Mouse (Mus musculus) CH12.LX (cell line): Measurements from ENCODE around the gene Gldn. TPM values are rescaled to one million over a fixed set of nuclear protein-coding genes. Genes with fewer than 3 reads are reported as not detected.

Experiments
- DNase-seq: peaks from one replicate; pipeline ENCODE4 v3.0.0-alpha.2; 2013; ENCODE audit errors: extremely low read depth
- H3K27ac ChIP-seq: 2 replicates; pipeline ENCODE4 v1.5.1; 2012; ENCODE audit warnings: low read depth, mild to moderate bottlenecking, control low read depth, moderate library complexity; ENCODE audit not compliant: insufficient read depth
- H3K27me3 ChIP-seq: replicated peaks from 2 replicates; pipeline ENCODE3; 2012; ENCODE audit warnings: inconsistent platforms
- H3K36me3 ChIP-seq, 2 experiments: replicated peaks in 1 of 2; 2 replicates each; pipeline versions ENCODE3 to v1.6.1; 2012; ENCODE audit warnings: inconsistent platforms in 1 of 2, low read length in 1 of 2, mild to moderate bottlenecking in 1 of 2, mixed read lengths in 1 of 2, moderate library complexity in 1 of 2; ENCODE audit not compliant: control insufficient read depth in 1 of 2, insufficient read depth in 1 of 2
- H3K4me1 ChIP-seq, 2 experiments: 2 replicates each; pipeline ENCODE4 v1.6.1; 2012; ENCODE audit warnings: inconsistent platforms in 1 of 2, moderate library complexity in 1 of 2; ENCODE audit not compliant: insufficient read depth in 2 of 2, control insufficient read depth in 1 of 2
- H3K4me2 ChIP-seq: 2 replicates; pipeline ENCODE4 v1.6.1; 2012; ENCODE audit warnings: low read depth, mild to moderate bottlenecking, control low read depth; ENCODE audit not compliant: poor library complexity, insufficient read depth, severe bottlenecking
- H3K4me3 ChIP-seq, 3 experiments: fragments of 150-350 bp in 1 of 3; sonication (generic) in 1 of 3; replicated peaks in 1 of 3; 2 replicates each; pipeline versions ENCODE3 to v1.5.1; 2011 to 2012; ENCODE audit warnings: low read depth in 2 of 3, low read length in 2 of 3, mild to moderate bottlenecking in 2 of 3, moderate library complexity in 2 of 3, control low read depth in 1 of 3, improper control_type of control experiment in 1 of 3, inconsistent platforms in 1 of 3, mixed read lengths in 1 of 3; ENCODE audit not compliant: poor library complexity in 1 of 3
- H3K79me2 ChIP-seq: replicated peaks from 2 replicates; pipeline ENCODE4 v1.6.1; 2012; ENCODE audit warnings: mild to moderate bottlenecking, moderate library complexity; ENCODE audit not compliant: control insufficient read depth, poor library complexity, insufficient read depth, severe bottlenecking; ENCODE audit errors: extremely low read depth
- H3K9ac ChIP-seq: 2 replicates; pipeline ENCODE4 v1.6.1; 2012; ENCODE audit warnings: low read depth, mild to moderate bottlenecking, control low read depth, moderate library complexity; ENCODE audit not compliant: insufficient read depth
- H3K9me3 ChIP-seq: replicated peaks from 2 replicates; pipeline ENCODE3; 2012; ENCODE audit warnings: low read length, inconsistent platforms, mixed read lengths
- BHLHE40 ChIP-seq: IDR thresholded peaks from 2 replicates; pipeline ENCODE4 v1.6.1; 2011; ENCODE audit warnings: mild to moderate bottlenecking, low read depth, low read length, improper control_type of control experiment
- CHD1 ChIP-seq: IDR thresholded peaks from 2 replicates; pipeline ENCODE4 v1.6.1; 2012; ENCODE audit warnings: low read depth, low read length, improper control_type of control experiment, inconsistent platforms
- CHD2 ChIP-seq: IDR thresholded peaks from 2 replicates; pipeline ENCODE4 v1.6.1; 2011; ENCODE audit warnings: low read length, improper control_type of control experiment
- ETS1 ChIP-seq: conservative IDR thresholded peaks from 2 replicates; pipeline ENCODE4 v1.6.1; 2012; ENCODE audit warnings: low read depth, mild to moderate bottlenecking, inconsistent platforms, low read length, improper control_type of control experiment, moderate library complexity
- GABPA ChIP-seq: IDR thresholded peaks from 2 replicates; pipeline ENCODE4 v1.6.1; 2012; ENCODE audit warnings: low read depth, low read length, improper control_type of control experiment, inconsistent platforms; ENCODE audit not compliant: insufficient replicate concordance
- IRF4 ChIP-seq: IDR thresholded peaks from 2 replicates; pipeline ENCODE4 v1.6.1; 2014; ENCODE audit warnings: low read depth, mild to moderate bottlenecking, inconsistent platforms, low read length, improper control_type of control experiment
- JUN ChIP-seq: IDR thresholded peaks from 2 replicates; pipeline ENCODE4 v1.6.1; 2011; ENCODE audit warnings: low read depth, mild to moderate bottlenecking, low read length, improper control_type of control experiment, moderate library complexity; ENCODE audit not compliant: insufficient read depth
- JUND ChIP-seq: conservative IDR thresholded peaks from 2 replicates; pipeline ENCODE4 v1.6.1; 2011; ENCODE audit warnings: low read depth, low read length, improper control_type of control experiment
- MAFK ChIP-seq: IDR thresholded peaks from 2 replicates; pipeline ENCODE4 v1.6.1; 2011; ENCODE audit warnings: low read length, improper control_type of control experiment; ENCODE audit not compliant: insufficient replicate concordance
- MAX ChIP-seq: IDR thresholded peaks from 2 replicates; pipeline ENCODE4 v1.6.1; 2011; ENCODE audit warnings: low read length, improper control_type of control experiment
- MXI1 ChIP-seq: IDR thresholded peaks from 2 replicates; pipeline ENCODE4 v1.6.1; 2011; ENCODE audit warnings: mild to moderate bottlenecking, low read depth, low read length, improper control_type of control experiment
- NELFE ChIP-seq: IDR thresholded peaks from 2 replicates; pipeline ENCODE4 v1.6.1; 2011; ENCODE audit warnings: low read depth, low read length, improper control_type of control experiment
- POLR2A ChIP-seq: IDR thresholded peaks from 2 replicates; pipeline ENCODE4 v1.6.1; 2011; ENCODE audit warnings: low read depth, mild to moderate bottlenecking, improper control_type of control experiment, low read length
- POLR2AphosphoS2 ChIP-seq: IDR thresholded peaks from 2 replicates; pipeline ENCODE4 v1.6.1; 2011; ENCODE audit warnings: low read depth, low read length, improper control_type of control experiment
- RAD21 ChIP-seq: IDR thresholded peaks from 2 replicates; pipeline ENCODE4 v1.6.1; 2011; ENCODE audit warnings: low read depth, mild to moderate bottlenecking, low read length, improper control_type of control experiment, moderate library complexity
- RCOR1 ChIP-seq: conservative IDR thresholded peaks from 2 replicates; pipeline ENCODE4 v1.6.1; 2012; ENCODE audit warnings: low read depth, mild to moderate bottlenecking, inconsistent platforms, low read length, improper control_type of control experiment
- SMC3 ChIP-seq: IDR thresholded peaks from 2 replicates; pipeline ENCODE4 v1.6.1; 2011; ENCODE audit warnings: low read depth, low read length, improper control_type of control experiment
- TBP ChIP-seq: conservative IDR thresholded peaks from 2 replicates; pipeline ENCODE4 v1.6.1; 2011; ENCODE audit warnings: low read depth, low read length, improper control_type of control experiment
- UBTF ChIP-seq: IDR thresholded peaks from 2 replicates; pipeline ENCODE4 v1.6.1; 2012; ENCODE audit warnings: low read depth, mild to moderate bottlenecking, inconsistent platforms, low read length, improper control_type of control experiment, moderate library complexity
- USF1 ChIP-seq: IDR thresholded peaks from 2 replicates; pipeline ENCODE4 v1.6.1; 2014; ENCODE audit warnings: low read depth, mild to moderate bottlenecking, inconsistent platforms, low read length, improper control_type of control experiment
- USF2 ChIP-seq: conservative IDR thresholded peaks from 2 replicates; pipeline ENCODE4 v1.6.1; 2011; ENCODE audit warnings: low read depth, low read length, improper control_type of control experiment
- ZC3H11A ChIP-seq: IDR thresholded peaks from 2 replicates; pipeline ENCODE4 v1.6.1; 2012; ENCODE audit warnings: low read depth, mild to moderate bottlenecking, inconsistent platforms, low read length, improper control_type of control experiment
- ZMIZ1 ChIP-seq: IDR thresholded peaks from 2 replicates; pipeline ENCODE4 v1.6.1; 2012; ENCODE audit warnings: low read depth, mild to moderate bottlenecking, inconsistent platforms, low read length, improper control_type of control experiment
- ZNF384 ChIP-seq: IDR thresholded peaks from 2 replicates; pipeline ENCODE4 v1.6.1; 2012; ENCODE audit warnings: low read depth, low read length, improper control_type of control experiment, inconsistent platforms
- dilution Hi-C: fragments of 300-500 bp; cut with MboI; formaldehyde crosslinking; loops from 2 replicates; pipeline ENCODE4 v1.14.3; 2020; ENCODE audit warnings: low sequenced_read_pairs; ENCODE audit not compliant: extremely low pct_unique_long_range_greater_than_20kb, extremely low pct_ligation_motif_present
- in situ Hi-C: fragments of 300-500 bp; cut with MboI; formaldehyde crosslinking; loops from 3 replicates; pipeline ENCODE4 v1.14.3; 2019; ENCODE audit warnings: low sequenced_read_pairs, low pct_ligation_motif_present, low pct_unique_long_range_greater_than_20kb, mixed read lengths
- polyA plus RNA-seq: library from polyadenylated mRNA; unstranded; fragments of >175 nt; gene quantifications from 2 replicates; pipeline ENCODE4 v1.2.1, GENCODE M21; 2012; ENCODE audit warnings: low read depth; ENCODE audit not compliant: insufficient read length
- total RNA-seq, 2 experiments: library from RNA; depleted of rRNA; stranded (reverse); fragments of 300-350 nt in 1 of 2; fragments of >200 nt in 1 of 2; gene quantifications; 2 replicates each; pipeline ENCODE4 v1.2.3; 2012 to 2014

Gldn gene
- total RNA-seq (2012; rRNA removed) (not detected in 2 replicates), total RNA-seq (2014; rRNA removed) (not detected in 2 replicates), polyA plus RNA-seq (not detected in 2 replicates)

DNA sequence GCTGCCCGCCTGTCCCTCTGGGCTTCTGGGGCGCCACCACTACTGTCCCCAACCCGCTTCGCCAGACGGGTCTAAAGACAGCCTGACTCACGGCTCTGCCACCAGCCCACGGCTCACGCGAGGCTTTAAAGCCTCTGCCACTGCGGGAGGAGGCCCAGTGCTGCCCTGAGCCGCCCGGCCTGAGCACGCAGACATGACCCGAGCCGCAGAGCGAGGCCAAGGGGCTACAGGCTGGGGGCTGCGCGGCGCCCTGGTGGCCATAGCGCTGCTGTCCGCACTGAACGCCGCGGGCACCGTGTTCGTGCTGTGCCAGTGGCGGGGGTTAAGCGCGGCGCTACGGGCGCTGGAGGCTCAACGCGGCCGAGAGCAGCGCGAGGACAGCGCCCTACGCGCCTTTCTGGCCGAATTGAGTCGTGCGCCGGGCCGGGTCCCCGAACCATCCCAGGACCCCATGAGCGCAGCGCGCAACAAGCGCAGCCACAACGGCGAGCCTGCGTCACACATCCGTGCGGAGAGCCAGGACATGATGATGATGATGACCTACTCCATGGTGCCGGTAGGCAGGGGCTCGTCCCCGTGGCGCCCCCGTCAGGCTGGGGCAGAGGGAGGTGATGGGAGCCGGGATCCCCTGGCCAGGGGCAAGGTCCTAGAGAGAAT lies at the start of gene Gldn:
Gene Gldn (plus strand): TSS at position 156 of the 657 bp plus-strand sequence.
- TF ChIP-seq TBP (no peak), POLR2A (no peak), USF1 (no peak), JUND (no peak), ETS1 (no peak), ZMIZ1 (no peak), USF2 (no peak), BHLHE40 (no peak), UBTF (no peak), MAFK (no peak), GABPA (no peak), ZC3H11A (no peak), CHD2 (no peak), JUN (no peak)
- no peaks in the 10 kb centered on the region for H3K36me3 ChIP-seq
- H3K4me3 ChIP-seq = no peak within 1 kb of the TSS
- in situ Hi-C loops = no loop called here
- no peak within 1 kb of the TSS for H3K4me2 ChIP-seq
- H3K4me1 ChIP-seq = no peaks in the 10 kb centered on the region
- no peak for DNase-seq
- no peak within 1 kb of the TSS for H3K27ac ChIP-seq
- no peaks in the 10 kb centered on the region for H3K9me3 ChIP-seq
- H3K79me2 ChIP-seq = no peaks in the 10 kb centered on the region
- H3K9ac ChIP-seq = no peak within 1 kb of the TSS
- dilution Hi-C loops = no loop called here
- peaks cover 19% of the 10 kb centered on the region for H3K27me3 ChIP-seq

DNA sequence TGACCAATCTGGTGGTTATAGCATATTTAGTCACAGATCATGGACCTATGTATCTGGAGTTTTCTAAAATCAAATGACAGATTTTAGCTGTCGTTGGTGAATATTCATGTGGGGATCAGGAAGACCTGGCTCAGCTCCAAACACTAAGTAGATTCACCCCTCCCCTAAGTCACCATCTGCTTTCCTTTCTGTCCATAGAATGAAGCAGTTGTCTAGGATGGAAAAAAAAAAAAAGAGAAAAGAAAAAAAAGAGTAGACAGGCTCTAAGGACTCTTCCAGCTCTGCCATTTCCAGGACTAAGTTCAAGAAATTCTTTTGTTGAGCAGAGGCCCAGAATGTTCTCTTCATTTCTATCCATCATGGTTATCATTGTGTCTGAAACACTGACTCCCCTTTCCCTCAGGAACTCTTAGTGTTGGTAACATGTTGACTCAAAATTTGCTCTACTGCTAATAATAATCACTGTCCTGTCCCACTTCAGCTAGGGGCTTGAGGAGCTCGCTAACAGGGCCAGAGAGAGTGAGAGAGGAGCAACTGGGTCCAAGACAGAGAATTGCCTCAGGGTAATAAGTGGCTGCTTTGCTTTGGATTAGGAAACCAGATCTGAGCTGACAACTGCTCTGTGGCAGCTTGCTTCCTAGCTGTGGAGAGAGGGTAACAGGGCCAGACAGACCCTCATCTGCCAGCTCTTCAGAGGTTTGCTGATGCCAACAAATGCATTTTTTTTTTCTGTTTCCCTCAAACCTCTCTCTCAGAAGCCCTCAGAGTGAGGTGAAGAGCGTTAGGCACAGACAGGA lies 41.2 kb upstream of the Gldn start:
- Histone ChIP-seq H3K79me2 (no peaks in the 10 kb centered on the region), H3K9ac (no peak overlapping the region), H3K4me3 (no peak overlapping the region), H3K4me1 (no peaks in the 10 kb centered on the region), H3K9me3 (no peaks in the 10 kb centered on the region), H3K36me3 (no peaks in the 10 kb centered on the region), H3K27me3 (peaks cover 14% of the 10 kb centered on the region), H3K4me2 (no peak overlapping the region), H3K27ac (no peak overlapping the region)
- in situ Hi-C loops (no loop called here), dilution Hi-C loops (no loop called here)
- DNase-seq = no peak
- TF ChIP-seq IRF4 (no peak), BHLHE40 (no peak), MAX (no peak), SMC3 (no peak), CHD1 (no peak), POLR2AphosphoS2 (no peak), MXI1 (no peak), RAD21 (no peak), NELFE (no peak), UBTF (no peak), GABPA (no peak), ZMIZ1 (no peak), RCOR1 (no peak), ZNF384 (no peak)
